Mouse (Mus musculus) embryo, embryonic 10 days (tissue): Measurements from ENCODE around the gene Plekha3.

Source experiments
- DNase-seq: peaks from one replicate; pipeline ENCODE4 v3.0.0-alpha.2; 2015; ENCODE audit warnings: low spot score

Gene Plekha3

GRCm38 (mm10) chr2:76674725-76675427 lies at the start of gene Plekha3:
Plekha3 (plus strand) TSS chr2:76675281.
- DNase-seq = peak; percentile 81

- no peak for DNase-seq
These were observed 44.8 kb upstream of the Plekha3 start for GRCm38 (mm10) chr2:76630293-76630692.

- no peak for DNase-seq
These were observed 43.5 kb upstream of the Plekha3 start for GRCm38 (mm10) chr2:76631600-76631999.

GRCm38 (mm10) chr2:76639637-76640036 lies 35.4 kb upstream of the Plekha3 start:
- no peak for DNase-seq

- no peak for DNase-seq
These were observed 31.3 kb upstream of the Plekha3 start for GRCm38 (mm10) chr2:76643801-76644200.

GRCm38 (mm10) chr2:76647441-76647869 lies 27.6 kb upstream of the Plekha3 start:
- DNase-seq = peak; percentile 63

GRCm38 (mm10) chr2:76647883-76648570 lies 27.1 kb upstream of the Plekha3 start, which contains the start of the genes Prkra and Pjvk:
Prkra (minus strand) TSS chr2:76648015.
Pjvk (plus strand) TSS chr2:76648476.
- peak; percentile 91 for DNase-seq

- peak; percentile 29 for DNase-seq
These were observed 26.4 kb upstream of the Plekha3 start for GRCm38 (mm10) chr2:76648666-76649141.

GRCm38 (mm10) chr2:76653070-76653469 lies 22.0 kb upstream of the Plekha3 start:
- DNase-seq = no peak

GRCm38 (mm10) chr2:76654646-76655045 lies 20.4 kb upstream of the Plekha3 start:
- no peak for DNase-seq

- no peak for DNase-seq
These were observed 19.6 kb upstream of the Plekha3 start for GRCm38 (mm10) chr2:76655444-76655843.

- DNase-seq = peak; percentile 42
These were observed 19.1 kb upstream of the Plekha3 start for GRCm38 (mm10) chr2:76655982-76656381.

- no peak for DNase-seq
These were observed 16.5 kb upstream of the Plekha3 start for GRCm38 (mm10) chr2:76658551-76658950.

GRCm38 (mm10) chr2:76659419-76659818 lies 15.7 kb upstream of the Plekha3 start:
- DNase-seq = no peak

GRCm38 (mm10) chr2:76665531-76665930 lies 9.6 kb upstream of the Plekha3 start:
- DNase-seq = no peak

GRCm38 (mm10) chr2:76667200-76667599 lies 7.9 kb upstream of the Plekha3 start:
- no peak for DNase-seq

- DNase-seq = no peak
These were observed 3.4 kb upstream of the Plekha3 start for GRCm38 (mm10) chr2:76671641-76672040.

GRCm38 (mm10) chr2:76672134-76672745 lies 2.8 kb upstream of the Plekha3 start:
- no peak for DNase-seq

GRCm38 (mm10) chr2:76672966-76673392 lies 2.1 kb upstream of the Plekha3 start, which contains the start of gene Fkbp7:
Fkbp7 (minus strand) TSS chr2:76673116.
- peak; percentile 91 for DNase-seq

GRCm38 (mm10) chr2:76673472-76674081 lies 1.5 kb upstream of the Plekha3 start:
- peak; percentile 72 for DNase-seq

GRCm38 (mm10) chr2:76675451-76675850 lies 370 bp downstream of the Plekha3 start:
- DNase-seq = peak; percentile 47

- no peak for DNase-seq
These were observed 868 bp downstream of the Plekha3 start for GRCm38 (mm10) chr2:76675949-76676348.
